Mouse (Mus musculus): ENCODE measurements at regions not wholly inside any gene's neighbourhood (a gene's known extent, or its start where the extent isn't known, plus 50 kb on each side); places are given as distances from the start of the nearest gene placed in this dataset.
A peak's percentile ranks its signal among the peaks of the same experiment; 100 is the strongest.

DNA sequence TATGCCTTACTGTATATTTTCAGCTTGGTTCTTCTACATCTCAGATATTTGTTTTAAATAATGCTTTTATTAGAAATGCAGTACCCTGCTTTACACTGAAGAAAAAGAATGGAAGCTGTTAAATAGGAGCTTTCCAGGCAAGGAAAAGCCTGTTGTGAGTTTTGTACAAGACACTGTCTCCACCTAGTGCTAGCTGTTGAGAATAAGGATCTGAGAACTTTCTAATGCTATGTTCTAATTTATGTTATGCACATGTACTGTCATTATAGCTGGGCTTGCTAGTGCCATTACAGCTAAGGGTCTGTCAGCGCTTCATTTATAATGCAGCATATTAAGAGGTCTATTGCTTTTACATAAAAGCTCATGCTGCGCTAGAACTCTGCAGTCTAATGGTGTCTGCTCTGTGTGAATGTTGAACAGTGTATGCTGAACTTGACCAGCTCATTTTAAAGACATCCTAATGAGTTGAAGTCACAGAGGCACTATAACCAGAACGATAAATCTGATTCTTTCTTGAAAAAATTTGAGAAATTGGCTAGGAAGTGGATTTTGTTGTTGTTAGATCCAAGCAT lies 315.4 kb upstream of the Dnajc24 start:
- DNase-seq (ENCODE audit: low spot score in 2 of 2) = peak in 1 of 2 experiments; percentile 2

DNA sequence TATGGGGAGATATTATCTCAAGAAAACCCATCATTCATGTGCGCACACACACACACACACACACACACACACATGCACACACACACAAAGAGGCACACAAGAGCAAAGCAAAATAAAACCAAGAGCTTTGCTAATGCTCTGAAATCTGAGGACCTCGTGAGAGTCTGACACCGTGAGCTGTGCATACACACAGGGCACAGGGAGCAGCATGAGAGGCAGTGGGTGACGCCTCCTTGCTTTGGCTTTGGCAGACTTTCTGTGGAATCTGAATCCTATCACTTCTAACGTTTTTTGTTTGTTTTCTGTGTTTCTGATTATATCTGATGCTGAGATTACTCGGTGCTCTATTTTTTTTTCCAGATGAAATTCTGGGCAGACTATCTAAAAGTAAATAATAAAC lies 343.4 kb upstream of the Dnajc24 start:
- no peak for DNase-seq (ENCODE audit: low spot score in 2 of 2)

DNA sequence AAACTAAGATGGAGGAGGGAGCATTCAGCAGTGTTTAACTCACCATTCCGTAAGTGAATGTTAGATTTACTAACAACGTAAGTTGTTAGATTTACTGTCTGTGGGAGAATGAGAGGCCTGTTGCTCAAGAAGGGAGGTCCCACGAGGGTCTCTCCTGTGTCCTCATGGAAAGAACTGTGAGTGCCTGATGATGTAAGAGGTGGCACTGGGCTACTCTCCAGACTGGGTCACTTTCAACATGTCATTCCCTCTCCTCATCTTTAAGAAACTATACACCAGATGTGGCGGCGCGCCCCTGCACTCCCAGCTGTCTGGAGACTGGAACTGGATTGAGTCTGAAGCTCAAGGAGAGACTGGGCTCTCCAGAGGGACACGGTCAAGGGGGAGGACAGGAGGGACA lies 343.9 kb upstream of the Dnajc24 start:
- no peak for DNase-seq (ENCODE audit: low spot score in 2 of 2)

DNA sequence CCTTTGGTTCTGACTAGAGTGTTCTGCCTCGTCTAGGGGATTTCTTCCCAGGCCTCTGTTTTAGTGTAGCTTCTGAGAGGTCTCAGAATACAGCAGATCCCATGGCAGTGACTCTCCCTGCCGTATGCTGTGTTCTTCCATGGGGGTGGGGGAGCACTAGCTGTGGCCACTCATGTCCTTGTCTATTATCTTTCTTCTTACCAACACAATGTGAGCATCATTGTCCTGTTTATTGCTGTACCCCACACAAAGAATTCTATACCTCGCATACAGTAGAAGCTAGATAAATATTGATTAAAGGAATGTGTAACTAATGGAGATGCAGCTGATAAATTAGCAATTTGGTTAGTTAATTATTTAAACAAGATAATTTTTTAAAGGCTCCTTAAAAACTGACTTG lies 337.5 kb upstream of the Mpped2 start:
- DNase-seq (ENCODE audit: low spot score in 2 of 2) = no peak

DNA sequence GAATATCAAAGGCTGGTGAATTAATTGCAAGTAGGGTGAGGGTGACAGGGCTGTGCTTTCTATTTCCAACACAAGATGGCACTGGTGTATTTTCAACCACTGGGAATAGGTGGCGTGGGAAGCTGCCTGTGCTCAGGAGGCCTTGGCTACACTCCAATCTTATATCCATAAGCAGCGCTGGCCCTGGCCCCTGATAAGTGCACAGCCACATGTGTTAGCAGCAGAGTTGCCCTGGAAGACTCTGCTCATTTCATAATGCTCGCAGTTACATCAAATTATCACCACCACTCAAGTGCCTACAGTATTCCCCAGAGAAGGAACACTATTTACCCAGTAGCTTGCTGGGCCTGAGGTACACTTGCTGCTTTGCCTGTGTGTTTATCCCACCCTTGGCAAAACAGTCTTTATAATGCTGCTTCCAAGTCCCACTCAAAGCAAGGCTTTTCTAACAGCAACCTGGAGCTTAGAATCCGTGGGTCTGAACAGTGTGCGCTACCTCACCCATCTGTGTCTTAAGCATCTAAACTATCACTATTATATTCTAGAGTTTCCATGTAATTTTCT lies 337.0 kb upstream of the Mpped2 start:
- peak; percentile 66 to 69 for DNase-seq (ENCODE audit: low spot score in 2 of 2)

DNA sequence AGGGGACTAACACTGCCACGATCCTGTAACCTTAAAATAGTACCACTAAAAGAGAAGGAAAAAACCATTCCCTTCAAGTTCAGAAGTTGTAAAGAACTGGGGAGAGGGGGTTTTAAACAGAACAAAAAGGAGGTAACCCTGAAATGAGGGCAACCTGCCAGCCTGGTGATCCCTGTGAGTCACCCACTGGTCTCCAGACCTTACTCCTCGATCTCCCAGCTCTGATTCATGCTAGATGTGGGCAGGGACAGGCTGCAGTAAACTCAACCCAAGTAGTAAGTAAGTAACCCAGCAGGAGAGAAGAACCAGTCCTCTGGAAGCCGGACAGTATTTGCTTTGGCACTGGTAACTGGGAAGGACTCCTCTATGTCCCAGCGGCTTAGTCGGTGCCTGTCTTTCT lies 324.4 kb upstream of the Mpped2 start:
- DNase-seq (ENCODE audit: low spot score in 2 of 2) = no peak

DNA sequence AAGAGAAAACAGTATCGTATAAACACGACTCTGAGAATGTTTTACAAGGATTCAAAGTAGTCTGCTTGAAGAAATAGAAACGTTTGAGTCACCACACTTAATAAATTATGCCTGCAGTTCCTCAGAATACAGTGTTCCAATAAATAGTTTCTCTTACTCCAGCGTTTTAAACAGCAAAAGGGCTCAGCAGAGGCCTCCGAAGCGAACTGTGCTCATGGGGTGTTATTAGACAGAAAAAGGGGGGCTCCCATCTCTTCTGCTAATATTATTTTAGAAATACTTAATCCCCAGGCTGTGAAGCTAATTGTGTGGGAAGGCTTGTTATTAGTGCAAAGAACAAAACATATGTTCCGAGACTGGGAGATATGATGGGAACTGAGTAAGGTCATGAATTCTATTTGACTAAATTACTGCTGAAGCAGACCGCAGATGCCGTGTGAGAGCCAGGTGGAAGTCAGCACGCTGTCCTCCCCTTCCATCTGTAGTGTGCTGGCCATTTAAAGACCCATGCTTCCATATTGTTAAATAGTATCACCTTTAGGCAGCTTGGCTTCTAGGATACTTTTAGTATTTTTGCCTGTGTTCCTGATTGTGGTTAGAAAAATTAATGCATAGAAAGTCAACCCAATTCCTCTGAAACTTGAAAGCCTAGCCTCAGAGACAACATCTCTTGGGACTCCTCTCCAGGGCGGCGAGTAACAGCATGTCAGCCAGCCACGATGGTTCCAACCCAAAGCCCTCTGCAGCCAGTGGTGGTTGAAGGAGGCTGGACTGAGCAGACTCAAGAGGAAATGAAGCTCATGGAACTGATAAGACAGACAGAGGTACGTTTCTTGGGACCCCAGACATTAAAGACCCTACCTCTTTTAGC lies 309.4 kb upstream of the Mpped2 start:
- DNase-seq (ENCODE audit: low spot score in 2 of 2) = no peak

DNA sequence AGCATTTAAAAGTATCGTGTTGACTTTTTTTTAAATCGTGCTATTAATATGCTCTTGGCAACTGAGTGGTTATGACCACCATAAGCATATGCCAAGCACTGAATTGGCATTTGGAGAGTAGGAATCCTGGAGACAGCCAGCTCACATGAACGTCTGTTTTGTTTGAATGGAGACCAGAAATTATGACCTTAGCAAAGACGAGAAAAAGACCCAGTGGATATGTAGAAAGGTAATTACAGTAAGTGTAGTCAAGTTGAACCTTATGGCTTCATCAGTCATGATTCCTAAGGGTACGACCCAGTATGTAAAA lies 308.8 kb upstream of the Mpped2 start:
- DNase-seq (ENCODE audit: low spot score in 2 of 2) = no peak

DNA sequence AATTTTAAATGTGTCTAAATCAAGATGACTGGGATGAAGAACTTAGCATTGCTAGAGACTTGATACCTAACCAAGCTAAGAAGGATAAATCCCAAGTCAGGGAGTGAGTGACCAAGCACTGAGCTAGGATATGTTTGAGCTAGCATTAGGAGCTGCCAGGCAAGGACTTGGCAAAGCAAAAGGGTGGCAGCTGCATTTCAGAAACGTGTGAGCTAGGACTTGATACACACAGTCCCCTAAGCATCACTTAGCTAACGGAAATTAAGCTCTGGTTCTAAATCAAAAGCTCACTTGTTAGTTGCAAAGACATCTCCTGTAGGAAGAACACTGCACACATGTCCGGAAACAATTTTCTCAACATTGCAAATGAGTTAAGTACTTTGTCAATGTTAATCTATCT lies 308.2 kb upstream of the Mpped2 start:
- no peak for DNase-seq (ENCODE audit: low spot score in 2 of 2)

DNA sequence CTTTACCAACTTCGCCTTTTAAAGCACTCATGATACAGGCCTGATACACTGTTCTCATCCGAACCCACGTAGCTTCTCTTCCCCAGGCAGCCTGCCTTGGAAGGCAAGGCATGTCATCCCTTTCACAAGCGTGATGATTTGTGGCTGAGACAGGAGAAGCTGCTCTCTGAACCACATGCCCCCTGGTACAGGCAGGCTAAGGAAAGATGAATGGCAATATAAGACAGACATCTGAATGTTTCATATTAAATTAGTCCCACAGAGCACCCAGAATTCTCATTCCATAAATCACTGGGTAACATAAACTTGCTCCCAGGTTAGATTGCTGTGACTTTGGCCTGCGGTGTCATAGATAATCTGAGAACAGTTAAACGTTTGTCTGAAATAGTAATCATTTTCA lies 280.9 kb upstream of the Mpped2 start:
- no peak for DNase-seq (ENCODE audit: low spot score in 2 of 2)

DNA sequence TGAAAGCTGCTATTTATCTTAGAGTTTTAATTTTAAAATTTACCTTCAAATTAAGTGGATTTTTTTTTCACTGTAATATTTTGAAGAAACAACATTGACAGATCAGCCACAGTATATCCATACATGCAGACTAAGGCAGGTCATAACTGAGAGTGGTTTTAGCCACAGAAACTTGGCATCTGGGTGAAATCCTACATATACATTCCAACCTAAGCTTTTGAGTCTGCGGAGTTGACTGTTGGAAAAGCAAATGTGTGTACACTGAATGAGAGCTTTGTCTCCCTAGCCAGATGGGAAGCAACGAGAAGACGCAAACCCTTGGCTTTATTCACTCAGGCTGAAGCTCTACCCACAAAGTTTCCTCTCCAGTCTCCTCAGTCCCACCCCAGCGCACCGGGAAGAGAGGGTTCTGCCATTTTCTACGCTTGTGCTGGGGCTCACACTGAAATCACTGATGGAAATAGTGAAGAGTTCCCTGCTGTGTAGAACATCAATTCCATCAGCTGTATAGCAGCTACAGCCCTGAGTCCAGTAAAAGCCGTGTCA lies 277.5 kb upstream of the Mpped2 start:
- DNase-seq (ENCODE audit: low spot score in 2 of 2) = no peak

DNA sequence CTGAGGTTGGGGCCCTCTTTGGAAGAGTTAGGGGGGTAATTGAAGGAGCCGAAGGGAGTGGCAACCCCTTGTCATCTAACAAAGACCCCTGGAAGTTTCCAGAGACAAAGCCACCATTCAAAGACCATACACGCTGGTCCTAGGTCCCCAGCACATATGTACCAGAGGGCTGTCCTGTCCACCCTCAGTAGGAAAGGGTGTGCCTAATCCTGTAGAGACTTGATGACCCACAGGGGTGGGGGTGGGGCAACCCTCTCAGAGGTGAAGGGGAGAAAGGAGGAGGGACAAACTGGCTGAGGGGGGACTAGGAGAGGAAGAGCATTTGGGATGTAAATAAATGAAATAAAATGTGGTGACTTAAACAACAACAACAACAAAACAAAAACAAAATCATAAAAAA lies 274.9 kb upstream of the Mpped2 start:
- DNase-seq (ENCODE audit: low spot score in 2 of 2) = no peak

DNA sequence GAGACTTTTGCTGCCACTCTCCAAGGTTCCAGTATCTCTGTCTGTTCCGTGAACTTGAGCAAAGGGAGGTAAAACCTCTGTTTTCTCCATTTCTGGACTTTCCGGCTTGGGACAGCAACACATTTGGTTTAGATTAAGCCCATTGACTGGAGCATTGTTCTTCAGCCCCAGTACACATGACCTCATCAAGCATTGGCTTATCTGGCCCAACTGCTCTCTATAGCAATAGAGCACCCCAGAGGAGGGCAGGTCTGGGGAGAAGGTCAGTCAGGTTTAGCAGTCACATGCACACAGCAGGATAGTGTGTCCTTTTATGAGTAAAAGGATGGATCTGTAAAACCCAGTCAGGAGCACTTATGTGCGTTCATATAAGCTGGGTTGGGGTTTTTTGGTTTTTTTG lies 268.1 kb upstream of the Mpped2 start:
- DNase-seq (ENCODE audit: low spot score in 2 of 2) = no peak

DNA sequence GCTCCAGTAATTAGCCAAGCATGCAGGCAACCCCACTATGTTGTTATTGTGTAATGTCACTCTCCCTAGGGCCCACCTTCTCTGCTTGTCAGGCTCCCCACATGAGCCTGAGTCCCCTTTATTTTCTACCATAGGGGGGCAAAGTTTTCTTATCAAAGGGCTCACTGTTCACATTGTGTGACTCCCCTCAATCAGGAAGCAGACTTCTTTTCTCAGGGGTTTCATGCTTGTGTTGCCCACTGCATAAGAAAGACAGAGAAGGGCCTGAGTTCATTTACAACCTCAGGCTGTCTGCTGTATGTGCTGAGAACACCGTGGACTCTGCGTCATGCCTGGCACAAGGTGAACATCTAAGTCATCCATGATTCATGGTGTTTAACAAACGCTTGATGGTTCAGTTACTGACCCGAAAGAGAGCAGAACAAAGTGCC lies 267.6 kb upstream of the Mpped2 start:
- DNase-seq (ENCODE audit: low spot score in 2 of 2) = no peak

DNA sequence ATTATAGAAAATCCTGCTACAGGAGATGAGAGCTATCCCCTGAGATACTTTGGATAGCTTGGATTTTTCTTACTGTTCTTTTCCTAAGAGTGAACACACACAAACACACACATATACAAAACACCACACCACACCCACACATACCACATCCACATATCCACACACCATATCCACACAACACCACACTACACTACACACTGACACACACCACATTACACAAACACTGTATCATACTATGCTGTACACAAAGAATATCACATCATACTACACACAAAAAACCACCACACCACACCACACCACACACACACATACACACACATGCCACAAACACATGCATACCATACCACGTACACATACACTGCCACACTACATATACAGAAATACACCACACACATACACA lies 267.1 kb upstream of the Mpped2 start:
- DNase-seq (ENCODE audit: low spot score in 2 of 2) = no peak

DNA sequence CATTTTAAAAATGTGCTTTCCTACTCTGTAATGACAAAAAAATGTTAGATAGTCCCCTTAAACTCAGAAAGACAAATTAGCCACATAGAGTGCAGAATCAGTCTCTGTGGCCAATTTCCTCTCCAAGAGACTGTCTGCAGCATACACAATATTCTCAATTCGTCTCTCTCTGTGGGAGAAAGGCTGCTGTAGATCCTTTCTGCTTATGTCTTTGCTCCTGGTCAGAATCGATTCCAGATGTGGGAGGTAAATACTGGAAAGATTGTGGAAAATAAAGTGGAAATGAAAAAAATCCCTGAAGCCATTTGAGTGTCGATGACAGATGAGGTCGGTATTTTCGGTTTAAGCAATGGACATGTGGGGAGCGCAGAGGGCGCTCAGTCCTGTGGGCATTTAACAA lies 265.8 kb upstream of the Mpped2 start:
- no peak for DNase-seq (ENCODE audit: low spot score in 2 of 2)

DNA sequence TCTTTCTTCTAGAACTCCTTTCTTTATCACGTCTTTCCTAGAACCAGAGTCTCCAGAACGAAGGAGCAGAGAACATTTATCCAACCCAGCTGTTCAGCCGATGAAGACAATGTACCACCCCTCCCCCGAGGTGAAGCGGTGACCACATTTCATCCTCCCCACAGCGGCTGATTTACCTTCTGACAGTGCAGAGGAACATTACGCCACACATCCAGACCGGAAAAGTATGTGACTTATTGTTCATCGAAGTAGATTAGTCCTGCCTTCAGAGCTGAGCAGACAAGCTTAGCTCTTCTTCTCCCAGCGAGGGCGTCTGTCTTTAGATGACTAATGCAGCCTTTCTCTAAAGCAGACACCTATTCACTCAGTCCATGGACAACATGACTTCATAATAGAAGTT lies 264.2 kb upstream of the Mpped2 start:
- no peak for DNase-seq (ENCODE audit: low spot score in 2 of 2)

DNA sequence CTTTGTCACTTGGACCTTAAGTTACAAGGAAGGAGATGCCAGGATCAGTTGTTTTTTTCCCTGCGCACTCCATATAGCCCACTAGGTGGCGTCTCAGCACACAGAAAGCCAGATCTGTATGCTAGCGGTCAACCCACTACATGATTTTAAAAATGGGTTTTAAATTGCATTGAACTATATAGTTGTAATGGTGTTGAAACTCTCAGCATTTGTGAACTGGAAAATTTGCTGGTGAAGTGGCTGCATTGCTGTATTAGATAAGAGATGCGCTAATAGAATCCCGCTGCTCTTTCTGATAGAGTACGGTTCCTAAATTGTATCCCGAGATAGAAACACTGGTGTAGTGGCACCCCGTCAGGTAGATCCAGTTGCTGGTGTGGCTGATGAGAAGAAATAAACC lies 261.9 kb upstream of the Mpped2 start:
- DNase-seq (ENCODE audit: low spot score in 2 of 2) = peak; percentile 74

DNA sequence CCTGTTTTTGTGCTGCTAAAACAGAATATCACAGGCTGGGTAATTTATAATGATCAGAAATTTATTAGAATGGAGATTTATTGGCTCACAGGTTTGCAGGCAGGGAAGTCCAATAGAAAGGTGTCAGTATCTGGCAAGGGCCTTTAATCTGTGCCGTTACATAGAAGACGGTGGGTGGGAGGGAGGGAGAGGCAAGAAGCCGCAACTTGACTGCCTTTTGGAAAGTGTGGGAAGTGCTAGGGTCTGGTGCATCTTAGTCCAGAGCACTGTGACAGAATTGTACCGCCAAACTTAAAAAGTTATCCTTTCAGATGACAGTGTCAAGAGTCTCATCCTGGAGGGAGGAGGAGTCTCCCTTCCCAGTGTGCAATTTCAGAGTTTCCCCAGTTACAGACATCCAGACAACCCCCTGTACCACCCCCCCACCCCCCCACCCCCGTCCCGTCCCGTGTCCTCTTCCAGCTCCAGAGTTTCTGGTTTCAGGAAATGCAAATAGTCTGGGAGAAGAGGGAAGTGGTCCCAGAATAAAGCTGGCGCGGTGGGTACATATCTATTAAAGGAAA lies 261.4 kb upstream of the Mpped2 start:
- no peak for DNase-seq (ENCODE audit: low spot score in 2 of 2)

DNA sequence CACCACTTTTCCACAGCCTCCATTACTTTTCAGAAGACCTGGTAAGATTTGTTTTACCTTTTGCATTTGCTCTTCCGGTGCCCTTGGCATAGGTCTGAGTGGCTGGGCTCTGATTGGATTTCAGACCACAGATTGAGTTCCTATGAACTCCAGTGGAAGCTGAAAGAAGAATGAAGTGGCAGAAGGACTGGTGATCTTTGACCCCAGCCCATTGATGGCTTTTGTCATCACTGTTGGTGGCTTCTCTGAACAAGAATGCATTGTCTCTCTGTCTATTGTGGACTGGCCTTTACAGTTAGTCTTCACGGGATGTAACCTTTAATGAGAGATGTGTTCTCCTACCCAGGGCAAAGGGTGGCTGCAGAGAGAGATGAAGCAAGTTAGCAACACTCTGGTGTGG lies 256.9 kb upstream of the Mpped2 start:
- DNase-seq (ENCODE audit: low spot score in 2 of 2) = no peak

DNA sequence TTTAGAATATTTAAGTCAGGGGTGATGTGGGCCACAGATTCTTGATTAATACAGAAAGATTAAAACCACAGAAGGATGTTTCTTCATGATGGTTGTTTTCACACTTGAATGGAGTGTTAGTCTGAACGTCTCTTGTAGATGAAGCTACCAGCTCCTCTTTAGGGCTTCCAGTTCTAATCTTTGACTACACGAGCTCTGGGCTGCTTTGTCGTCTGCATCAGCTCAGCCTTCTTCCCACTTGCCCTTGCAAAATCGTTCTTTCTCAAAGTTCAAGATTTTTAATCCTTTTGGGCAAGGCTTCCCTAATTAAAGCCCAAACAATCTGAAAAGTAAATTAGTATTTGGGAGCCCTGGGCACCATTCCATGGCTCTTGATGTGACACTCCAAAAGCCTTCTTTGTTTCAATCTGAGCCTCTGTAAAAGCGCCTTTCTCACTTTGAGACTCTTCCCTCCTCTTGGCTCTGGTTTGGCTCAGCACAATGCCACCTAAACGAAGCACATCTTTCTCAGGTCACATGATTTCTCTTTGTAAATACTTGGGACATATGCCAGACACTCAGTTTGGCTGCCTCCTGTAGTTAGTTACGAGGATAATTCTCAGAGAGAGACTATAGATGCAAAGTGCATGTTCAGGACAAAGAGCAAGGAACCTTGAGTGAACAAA lies 238.6 kb upstream of the Mpped2 start:
- DNase-seq (ENCODE audit: low spot score in 2 of 2) = no peak

DNA sequence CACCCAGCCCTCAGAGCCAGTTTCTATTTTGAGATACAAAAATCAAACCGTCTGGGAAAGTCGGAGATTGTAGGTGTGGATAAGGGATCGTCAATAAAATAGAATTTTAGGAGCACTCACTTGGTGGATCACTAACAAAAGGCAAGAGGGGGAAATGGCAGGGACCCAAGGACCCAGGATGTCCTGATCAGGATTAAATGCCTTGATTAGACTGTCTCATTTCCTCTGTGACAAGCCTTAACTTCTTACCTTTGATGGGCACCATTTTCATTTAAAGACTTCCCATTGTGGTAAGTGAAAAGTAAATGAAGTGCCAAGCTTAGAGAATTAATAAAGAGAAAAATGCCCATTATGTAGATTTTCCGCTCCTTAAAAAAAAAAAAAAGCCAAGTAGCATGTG lies 238.0 kb upstream of the Mpped2 start:
- no peak for DNase-seq (ENCODE audit: low spot score in 2 of 2)
